Mouse (Mus musculus) layer of hippocampus, postnatal 10 days (tissue): Measurements from ENCODE around the gene D17Wsu92e. TPM values are rescaled to one million over a fixed set of nuclear protein-coding genes. Genes with fewer than 3 reads are reported as not detected.

ENCODE experiments used
- DNase-seq, 2 experiments: peaks; one replicate each; pipeline ENCODE4 v3.0.0; 2021; ENCODE audit warnings: low spot score in 2 of 2
- total RNA-seq, 2 experiments: library from RNA; stranded (reverse); gene quantifications; 2 replicates each; pipeline ENCODE4 v1.2.3; 2021

D17Wsu92e gene
- total RNA-seq, 2 experiments from 2014 or later: 99.8 to 105 TPM

GRCm38 (mm10) chr17:27701856-27702255 lies 118.6 kb downstream of the D17Wsu92e start:
- no peak for DNase-seq

Other genes starting within 250 kb of the D17Wsu92e start
- gene Nudt3, start 197.2 kb downstream of the D17Wsu92e start, total RNA-seq: 100 to 1,000 TPM; 473 to 520 TPM
- gene RPS10-NUDT3, start 185.4 kb downstream of the D17Wsu92e start, total RNA-seq: 1 to 10 TPM in 1 of 2 experiments, not detected in 1; 2.1 TPM
- 100 to 1,000 TPM; 516 to 558 TPM for gene Rps10, start 184.0 kb downstream of the D17Wsu92e start, total RNA-seq
- 100 to 1,000 TPM; 180 to 190 TPM for gene Pacsin1, start 165.1 kb downstream of the D17Wsu92e start, total RNA-seq
- 1 to 10 TPM; 1.1 to 1.3 TPM for gene Spdef, start 91.7 kb downstream of the D17Wsu92e start, total RNA-seq
- 10 to 100 TPM; 77.2 to 83.4 TPM for gene Snrpc, start 17.5 kb upstream of the D17Wsu92e start, total RNA-seq
- 10 to 100 TPM; 19.5 to 22.7 TPM for gene Uhrf1bp1, start 35.8 kb upstream of the D17Wsu92e start, total RNA-seq
- 10 to 100 TPM; 40.2 to 46.0 TPM for gene Anks1, start 88.7 kb upstream of the D17Wsu92e start, total RNA-seq
- 10 to 100 TPM; 31.0 to 31.1 TPM for gene Taf11, start 89.2 kb upstream of the D17Wsu92e start, total RNA-seq